Mouse (Mus musculus): Measurements from ENCODE around the gene Pglyrp4.
A peak's percentile ranks its signal among the peaks of the same experiment; 100 is the strongest.
"Not testable (repeated sequence)": the region's sequence is repeated elsewhere in the genome, so short reads cannot be mapped to it uniquely, and the experiment has no call there.

Pglyrp4 gene

GRCm38 (mm10) chr3:90726606-90727005, at the start of gene Pglyrp4:
Gene Pglyrp4, plus strand, starts transcription at chr3:90726906.
- no peak for DNase-seq (ENCODE audit: low spot score)

GRCm38 (mm10) chr3:90678656-90679055, 48.0 kb upstream of the Pglyrp4 start:
- no peak for DNase-seq (ENCODE audit: low spot score)

- no peak for DNase-seq (ENCODE audit: low spot score)
These were observed 42.8 kb upstream of the Pglyrp4 start for GRCm38 (mm10) chr3:90683929-90684328.

- DNase-seq (ENCODE audit: low spot score), result no peak
These were observed 39.9 kb upstream of the Pglyrp4 start for GRCm38 (mm10) chr3:90686835-90687234.

- no peak for DNase-seq (ENCODE audit: low spot score)
These were observed 33.2 kb upstream of the Pglyrp4 start for GRCm38 (mm10) chr3:90693496-90693895.

GRCm38 (mm10) chr3:90695613-90696012, 31.1 kb upstream of the Pglyrp4 start, which contains the start of gene S100a9:
Gene S100a9, minus strand, starts transcription at chr3:90695721.
- no peak for DNase-seq (ENCODE audit: low spot score)

GRCm38 (mm10) chr3:90702244-90702643, 24.5 kb upstream of the Pglyrp4 start:
- no peak for DNase-seq (ENCODE audit: low spot score)

- DNase-seq (ENCODE audit: low spot score), result peak; percentile 35
These were observed 18.0 kb upstream of the Pglyrp4 start for GRCm38 (mm10) chr3:90708523-90709202.

GRCm38 (mm10) chr3:90709591-90710460, 16.9 kb upstream of the Pglyrp4 start:
- peak; percentile 71 for DNase-seq (ENCODE audit: low spot score)

- DNase-seq (ENCODE audit: low spot score), result no peak
These were observed 23.0 kb downstream of the Pglyrp4 start for GRCm38 (mm10) chr3:90749658-90750057.

- not testable (repeated sequence) for DNase-seq (ENCODE audit: low spot score)
These were observed 51.1 kb downstream of the Pglyrp4 start, which contains the start of gene Gm5849 for GRCm38 (mm10) chr3:90777776-90778175. Gene Gm5849, minus strand, starts transcription at chr3:90777876.

Data from MN1 (cell line).